Mouse (Mus musculus) lung, postnatal 0 days (tissue): ENCODE data around the gene Dpy30.

Experiments
- CTCF ChIP-seq: IDR thresholded peaks from 2 replicates; pipeline ENCODE4 v1.5.1; 2016; ENCODE audit warnings: antibody characterized with exemption, mild to moderate bottlenecking
- EP300 ChIP-seq: IDR thresholded peaks from 2 replicates; pipeline ENCODE4 v1.6.1; 2016; ENCODE audit warnings: antibody characterized with exemption, mild to moderate bottlenecking, control low read depth

- TF ChIP-seq EP300 (no peak), CTCF (no peak)
Measured at GRCm38 (mm10) chr17:74291640-74292361, 31.9 kb downstream of the Dpy30 start.
